Mouse (Mus musculus): ENCODE measurements around the gene Shroom1.
A peak's percentile ranks its signal among the peaks of the same experiment; 100 is the strongest.

Gene Shroom1

GRCm38 (mm10) chr11:53447996-53448395 is 9.0 kb upstream of the Shroom1 start:
- DNase-seq (ENCODE audit: low spot score), result no peak

- DNase-seq (ENCODE audit: low spot score), result no peak
Observed at GRCm38 (mm10) chr11:53448529-53448928, 8.5 kb upstream of the Shroom1 start.

GRCm38 (mm10) chr11:53450070-53450705 is 6.8 kb upstream of the Shroom1 start:
- DNase-seq (ENCODE audit: low spot score), result no peak

GRCm38 (mm10) chr11:53451361-53451760 is 5.6 kb upstream of the Shroom1 start:
- no peak for DNase-seq (ENCODE audit: low spot score)

GRCm38 (mm10) chr11:53452396-53452795 is 4.6 kb upstream of the Shroom1 start:
- DNase-seq (ENCODE audit: low spot score), result no peak

- no peak for DNase-seq (ENCODE audit: low spot score)
Observed at GRCm38 (mm10) chr11:53453031-53453430, 4.0 kb upstream of the Shroom1 start.

- no peak for DNase-seq (ENCODE audit: low spot score)
Observed at GRCm38 (mm10) chr11:53457372-53457954, 458 bp downstream of the Shroom1 start.

- no peak for DNase-seq (ENCODE audit: low spot score)
Observed at GRCm38 (mm10) chr11:53458996-53459395, 2.0 kb downstream of the Shroom1 start.

GRCm38 (mm10) chr11:53460192-53460591 is 3.2 kb downstream of the Shroom1 start:
- no peak for DNase-seq (ENCODE audit: low spot score)

- DNase-seq (ENCODE audit: low spot score), result no peak
Observed at GRCm38 (mm10) chr11:53461727-53462126, 4.7 kb downstream of the Shroom1 start.

- no peak for DNase-seq (ENCODE audit: low spot score)
Observed at GRCm38 (mm10) chr11:53463551-53464424, 6.8 kb downstream of the Shroom1 start.

- DNase-seq (ENCODE audit: low spot score), result peak; percentile 70
Observed at GRCm38 (mm10) chr11:53466231-53466971, 9.4 kb downstream of the Shroom1 start.

GRCm38 (mm10) chr11:53469294-53469967 is 12.4 kb downstream of the Shroom1 start:
- DNase-seq (ENCODE audit: low spot score), result peak; percentile 39

- peak; percentile 88 for DNase-seq (ENCODE audit: low spot score)
Observed at GRCm38 (mm10) chr11:53469968-53470695, 13.1 kb downstream of the Shroom1 start, which contains the start of gene Gm9837. Gene Gm9837 (minus strand): TSS chr11:53470479.

- no peak for DNase-seq (ENCODE audit: low spot score)
Observed at GRCm38 (mm10) chr11:53472709-53473108, 15.7 kb downstream of the Shroom1 start.

GRCm38 (mm10) chr11:53475620-53476019 is 18.6 kb downstream of the Shroom1 start:
- DNase-seq (ENCODE audit: low spot score), result no peak

- DNase-seq (ENCODE audit: low spot score), result no peak
Observed at GRCm38 (mm10) chr11:53477833-53478232, 20.8 kb downstream of the Shroom1 start.

- no peak for DNase-seq (ENCODE audit: low spot score)
Observed at GRCm38 (mm10) chr11:53478383-53479170, 21.6 kb downstream of the Shroom1 start.

- DNase-seq (ENCODE audit: low spot score), result no peak
Observed at GRCm38 (mm10) chr11:53479171-53479782, 22.3 kb downstream of the Shroom1 start.

All from ovary, postnatal 14 days (tissue).